Mouse (Mus musculus) ES-E14 (cell line): Measurements from ENCODE around the gene Akap5. TPM values are rescaled to one million over a fixed set of nuclear protein-coding genes. Genes with fewer than 3 reads are reported as not detected.
A peak's percentile ranks its signal among the peaks of the same experiment; 100 is the strongest.

Source experiments
- DNase-seq: peaks from one replicate; pipeline ENCODE4 v3.0.0-alpha.2; 2013; ENCODE audit warnings: low read depth, low spot score
- H3K27ac ChIP-seq: 2 replicates; pipeline ENCODE4 v1.5.1; 2012; ENCODE audit warnings: low read depth, mild to moderate bottlenecking, low read length, moderate library complexity, mixed read lengths; ENCODE audit not compliant: poor library complexity, insufficient read depth, severe bottlenecking
- H3K36me3 ChIP-seq: 2 replicates; pipeline ENCODE4 v1.6.1; 2012; ENCODE audit warnings: mild to moderate bottlenecking, low read length, moderate library complexity, mixed read lengths; ENCODE audit not compliant: control insufficient read depth, poor library complexity, insufficient read depth, severe bottlenecking
- H3K4me1 ChIP-seq, 2 experiments: fragments of 150-350 bp in 1 of 2; sonication (generic) in 1 of 2; 2 replicates each; pipeline ENCODE4 v1.6.1; 2012; ENCODE audit warnings: low read length in 2 of 2, mild to moderate bottlenecking in 1 of 2, mixed read lengths in 1 of 2; ENCODE audit not compliant: control insufficient read depth in 2 of 2, insufficient read depth in 2 of 2, poor library complexity in 1 of 2
- H3K4me3 ChIP-seq, 2 experiments: fragments of 150-350 bp in 1 of 2; sonication (generic) in 1 of 2; 2 replicates each; pipeline ENCODE4 v1.5.1; 2012; ENCODE audit warnings: low read length in 2 of 2, low read depth in 1 of 2, mild to moderate bottlenecking in 1 of 2, mixed read lengths in 1 of 2; ENCODE audit not compliant: insufficient read depth in 1 of 2, poor library complexity in 1 of 2, severe bottlenecking in 1 of 2
- H3K9ac ChIP-seq: 2 replicates; pipeline ENCODE4 v1.6.1; 2012; ENCODE audit warnings: low read depth, mild to moderate bottlenecking, low read length, mixed read lengths; ENCODE audit not compliant: poor library complexity, insufficient read depth, severe bottlenecking
- H3K9me3 ChIP-seq: fragments of 150-350 bp; sonication (generic); 2 replicates; pipeline ENCODE4 v1.6.1; 2012; ENCODE audit warnings: low read depth, mild to moderate bottlenecking, low read length; ENCODE audit not compliant: control insufficient read depth, insufficient read depth
- CHD2 ChIP-seq: IDR thresholded peaks from 2 replicates; pipeline ENCODE4 v1.6.1; 2014; ENCODE audit warnings: mild to moderate bottlenecking, low read depth, low read length, inconsistent platforms
- HCFC1 ChIP-seq: IDR thresholded peaks from 2 replicates; pipeline ENCODE4 v1.6.1; 2012; ENCODE audit warnings: low read length, inconsistent platforms, borderline replicate concordance; ENCODE audit not compliant: insufficient read depth
- MAFK ChIP-seq: IDR thresholded peaks from 2 replicates; pipeline ENCODE4 v1.6.1; 2014; ENCODE audit warnings: mild to moderate bottlenecking, low read depth, low read length, inconsistent platforms; ENCODE audit not compliant: insufficient read depth
- ZC3H11A ChIP-seq: IDR thresholded peaks from 2 replicates; pipeline ENCODE4 v1.6.1; 2012; ENCODE audit warnings: low read depth, mild to moderate bottlenecking, inconsistent platforms, low read length, borderline replicate concordance
- ZNF384 ChIP-seq: IDR thresholded peaks from 2 replicates; pipeline ENCODE4 v1.6.1; 2012; ENCODE audit warnings: low read depth, low read length, inconsistent platforms
- in situ Hi-C, 2 experiments: fragments of 600-800 bp; cut with MboI; formaldehyde crosslinking; loops; one replicate each; pipeline ENCODE4 v1.15.1; 2025; ENCODE audit warnings: low sequenced_read_pairs in 2 of 2, inconsistent platforms in 1 of 2; ENCODE audit not compliant: unreplicated experiment in 2 of 2
- total RNA-seq: library from RNA; depleted of rRNA; stranded (reverse); fragments of 300-350 nt; gene quantifications from 2 replicates; pipeline ENCODE4 v1.2.3, GENCODE M21; 2012

The Akap5 gene
- total RNA-seq, 1 experiment: 5.2 TPM

DNA sequence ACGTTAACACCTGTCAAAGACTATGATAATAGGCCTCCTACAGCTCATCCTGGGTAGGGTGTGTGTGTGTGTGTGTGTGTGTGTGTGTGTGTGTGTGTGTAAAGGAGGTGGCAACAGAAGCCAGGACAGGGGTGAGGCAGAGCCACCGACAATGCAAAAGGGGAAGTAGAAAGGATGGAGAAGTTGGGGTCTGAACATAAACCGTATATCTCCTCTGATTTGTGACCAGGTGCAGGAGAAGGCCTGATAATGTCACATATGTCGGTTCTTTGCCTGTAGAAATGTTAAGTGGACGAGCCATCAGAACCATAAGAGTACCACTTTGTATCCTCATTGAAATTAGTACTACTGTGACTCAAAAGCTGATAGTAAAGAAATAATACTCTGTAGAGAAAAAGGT is 9.0 kb downstream of the Akap5 start:
- no peak for TF ChIP-seq MAFK
- no peak for TF ChIP-seq HCFC1
- no peak for TF ChIP-seq ZNF384
- TF ChIP-seq CHD2: no peak
- no peak for TF ChIP-seq ZC3H11A
- no peaks in the 10 kb centered on the region for H3K9me3 ChIP-seq
- H3K9ac ChIP-seq: no peak overlapping the region
- H3K4me1 ChIP-seq: 0 out of 4 replicates have a peak, but pooled peaks cover 0 to 3% of the 10 kb centered on the region in 2 experiments
- no peak overlapping the region for H3K27ac ChIP-seq
- in situ Hi-C loops: loop anchor here in 1 of 2 experiments (25.0 kb wide), 2 partner anchors 321 to 546 kb away; no protein-coding TSS in a partner anchor
- H3K36me3 ChIP-seq: peaks cover 3% of the 10 kb centered on the region; the same call in 1 of the 2 replicates
- no peak overlapping the region for H3K4me3 ChIP-seq
- DNase-seq: no peak

GRCm38 (mm10) chr12:76335641-76336040 is 10.9 kb downstream of the Akap5 start:
- TF ChIP-seq ZNF384: no peak
- no peak for TF ChIP-seq HCFC1
- no peak for TF ChIP-seq ZC3H11A
- TF ChIP-seq CHD2: no peak
- no peak for TF ChIP-seq MAFK
- no peaks in the 10 kb centered on the region for H3K9me3 ChIP-seq
- no peak overlapping the region for H3K27ac ChIP-seq
- 0 out of 4 replicates have a peak, but pooled peaks cover 0 to 3% of the 10 kb centered on the region in 2 experiments for H3K4me1 ChIP-seq
- no peak overlapping the region for H3K4me3 ChIP-seq
- no peaks in the 10 kb centered on the region for H3K36me3 ChIP-seq
- in situ Hi-C loops: loop anchor here in 1 of 2 experiments (25.0 kb wide), 2 partner anchors 323 to 548 kb away; no protein-coding TSS in a partner anchor
- no peak overlapping the region for H3K9ac ChIP-seq
- no peak for DNase-seq

DNA sequence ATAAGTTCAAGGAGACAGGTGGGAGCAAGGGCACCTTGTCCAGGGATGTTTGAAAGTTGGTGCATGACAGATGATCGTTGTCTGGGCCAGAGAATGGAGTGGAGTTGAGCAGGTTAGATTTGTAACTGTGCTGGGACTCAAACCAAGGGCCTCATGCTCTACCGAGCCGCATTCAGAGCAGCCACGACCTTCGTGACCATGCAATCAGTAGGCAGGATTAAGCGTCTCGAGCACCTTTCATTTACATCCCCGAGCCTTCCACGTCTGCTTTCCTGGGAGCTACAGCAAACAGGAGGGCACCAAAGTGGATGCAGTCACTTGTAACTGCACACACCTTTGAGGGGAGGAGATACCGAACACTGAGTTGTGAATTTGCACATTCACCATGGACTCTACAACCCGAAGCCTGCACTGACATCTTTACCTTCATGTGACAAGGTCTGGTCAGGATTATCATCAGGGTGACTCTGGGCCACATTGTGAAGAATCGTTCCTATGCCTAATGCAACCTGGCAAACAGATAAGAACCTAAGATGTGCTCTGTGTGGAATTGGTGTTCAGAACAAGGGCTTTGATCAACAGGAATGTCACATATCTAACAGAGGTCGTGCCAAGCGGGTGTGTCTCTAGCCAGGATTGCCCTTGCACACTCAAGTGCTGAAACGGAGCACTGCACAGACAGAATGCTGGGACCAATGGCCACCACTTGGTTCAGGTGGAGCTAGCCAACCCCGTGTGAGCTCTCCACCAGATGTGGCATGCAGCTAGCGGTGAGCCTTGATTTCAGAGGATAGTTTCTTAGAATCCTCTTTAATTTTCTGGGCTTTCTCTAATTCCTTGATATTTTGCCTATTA is 11.6 kb downstream of the Akap5 start:
- no peak overlapping the region for H3K4me3 ChIP-seq
- in situ Hi-C loops: loop anchor here in 1 of 2 experiments (25.0 kb wide), 2 partner anchors 324 to 549 kb away; no protein-coding TSS in a partner anchor
- no peak overlapping the region for H3K27ac ChIP-seq
- H3K9ac ChIP-seq: no peak overlapping the region
- 0 out of 4 replicates have a peak, but pooled peaks cover 0 to 3% of the 10 kb centered on the region in 2 experiments for H3K4me1 ChIP-seq
- no peaks in the 10 kb centered on the region for H3K36me3 ChIP-seq
- TF ChIP-seq ZC3H11A (no peak), HCFC1 (no peak), CHD2 (no peak), ZNF384 (no peak), MAFK (no peak)
- no peak for DNase-seq
- no peaks in the 10 kb centered on the region for H3K9me3 ChIP-seq

GRCm38 (mm10) chr12:76341080-76341479 is 16.4 kb downstream of the Akap5 start:
- H3K4me1 ChIP-seq: no peaks in the 10 kb centered on the region
- in situ Hi-C loops: loop anchor here in 1 of 2 experiments (25.0 kb wide), 2 partner anchors 329 to 554 kb away; no protein-coding TSS in a partner anchor

More at GRCm38 (mm10) chr12:76341080-76341479, 16.4 kb downstream of the Akap5 start:
- DNase-seq: peak; percentile 49
- H3K4me3 ChIP-seq: no peak overlapping the region
- no peaks in the 10 kb centered on the region for H3K9me3 ChIP-seq
- peak; percentile 43; the same call in 1 of the 2 replicates for TF ChIP-seq ZC3H11A
- no peak for TF ChIP-seq ZNF384
- no peak overlapping the region for H3K9ac ChIP-seq
- H3K36me3 ChIP-seq: no peaks in the 10 kb centered on the region
- H3K27ac ChIP-seq: no peak overlapping the region
